Mouse (Mus musculus) megakaryocyte-erythroid progenitor cell, adult 5 weeks (primary cell): ENCODE measurements around the gene Zfp960. TPM values are rescaled to one million over a fixed set of nuclear protein-coding genes. Genes with fewer than 3 reads are reported as not detected.

Experiments
- polyA plus RNA-seq: library from polyadenylated mRNA; stranded (reverse); fragments of >175 nt; gene quantifications from 2 replicates; pipeline ENCODE4 v1.2.3, GENCODE M21; 2012

Gene Zfp960
- polyA plus RNA-seq = not detected in 2 replicates

GRCm38 (mm10) chr17:17063628-17064494 is at the start of gene Zfp960:
Gene Zfp960 (plus strand): TSS chr17:17064113.

GRCm38 (mm10) chr17:17120830-17121502 is 57.1 kb downstream of the Zfp960 start, which contains the start of gene Zfp97:
Gene Zfp97 (plus strand): TSS chr17:17121415.

Other genes starting within 250 kb of the Zfp960 start
- 0.35 and 0.41 TPM in 2 replicates for gene Zfp97, start 57.3 kb downstream of the Zfp960 start, polyA plus RNA-seq